Mouse (Mus musculus) naive thymus-derived CD4-positive, alpha-beta T cell, adult 2 months (primary cell): ENCODE data around the gene Znhit6.

Experiments used
- DNase-seq: peaks from one replicate; pipeline ENCODE4 v3.0.0-alpha.2; 2011; ENCODE audit warnings: low read depth

Gene Znhit6

DNA sequence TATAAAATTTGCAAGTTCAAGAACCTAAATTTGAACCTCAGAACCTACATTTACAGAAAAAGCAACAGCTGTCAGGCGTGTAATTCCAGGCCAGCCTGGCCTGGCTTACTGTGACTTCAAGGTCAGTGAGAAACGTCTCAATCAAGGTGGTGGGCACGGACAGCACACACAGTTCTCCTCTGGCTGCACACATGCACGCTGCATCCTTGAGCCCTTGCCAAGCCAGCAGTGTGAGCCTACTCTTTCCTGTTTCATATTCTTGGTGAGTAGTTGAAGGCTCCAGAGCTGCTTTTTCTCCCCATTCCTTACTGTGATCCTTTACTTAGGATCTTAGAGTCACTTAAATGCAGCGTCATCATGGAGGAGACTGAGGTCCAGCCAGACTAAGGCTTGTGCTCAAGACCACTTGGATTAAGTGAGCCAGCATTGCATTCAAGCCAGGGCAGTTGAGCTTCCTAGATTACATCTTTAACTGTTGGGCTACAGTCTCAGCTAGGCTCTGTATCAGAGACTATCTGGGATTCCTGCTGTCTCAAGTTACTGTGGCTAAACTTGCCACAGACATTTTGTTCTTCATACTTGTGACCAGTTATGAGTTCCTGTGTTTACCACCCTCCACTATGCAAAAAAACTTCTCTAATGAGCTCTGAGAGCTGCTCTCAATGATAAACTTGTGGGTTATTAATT, 29.6 kb downstream of the Znhit6 start:
- no peak for DNase-seq

DNA sequence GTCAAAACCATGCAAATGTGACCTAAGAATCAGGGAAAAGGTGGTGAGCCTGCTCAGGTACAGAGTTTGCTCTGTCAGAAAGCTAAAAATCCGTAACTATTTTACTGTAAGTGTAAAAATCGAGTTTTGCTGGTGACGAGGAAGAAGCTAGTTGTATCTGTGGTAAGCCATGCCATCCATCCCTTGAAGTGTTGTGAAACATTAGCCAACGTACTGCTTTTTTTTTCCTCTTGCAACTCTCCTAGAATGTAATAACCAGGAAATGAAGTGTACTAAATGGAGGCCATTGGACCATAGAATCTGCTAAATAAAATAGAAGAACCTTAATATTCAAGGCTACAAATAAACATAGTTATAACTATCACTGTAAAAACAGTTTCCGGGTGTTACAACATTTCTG, 32.3 kb downstream of the Znhit6 start:
- DNase-seq = no peak

DNA sequence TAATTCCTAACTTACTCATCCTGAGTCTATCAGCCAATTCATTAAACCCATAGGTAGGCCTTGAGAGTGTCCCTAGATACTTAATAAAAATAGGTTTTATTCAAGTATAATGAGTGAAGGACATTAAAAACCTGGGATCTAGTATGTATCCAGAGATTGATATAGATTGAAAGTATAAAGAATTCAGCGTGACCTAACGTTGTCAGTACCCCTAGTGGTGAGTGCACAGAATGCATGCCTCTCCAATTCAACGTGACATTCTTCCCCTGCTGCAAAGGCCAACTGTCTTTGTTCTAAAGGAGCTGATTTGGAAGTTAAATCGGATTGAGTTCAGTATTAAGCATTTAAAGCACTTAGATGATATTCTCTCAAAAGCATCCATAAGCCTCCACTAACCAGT, 36.7 kb downstream of the Znhit6 start:
- peak; percentile 41 for DNase-seq

DNA sequence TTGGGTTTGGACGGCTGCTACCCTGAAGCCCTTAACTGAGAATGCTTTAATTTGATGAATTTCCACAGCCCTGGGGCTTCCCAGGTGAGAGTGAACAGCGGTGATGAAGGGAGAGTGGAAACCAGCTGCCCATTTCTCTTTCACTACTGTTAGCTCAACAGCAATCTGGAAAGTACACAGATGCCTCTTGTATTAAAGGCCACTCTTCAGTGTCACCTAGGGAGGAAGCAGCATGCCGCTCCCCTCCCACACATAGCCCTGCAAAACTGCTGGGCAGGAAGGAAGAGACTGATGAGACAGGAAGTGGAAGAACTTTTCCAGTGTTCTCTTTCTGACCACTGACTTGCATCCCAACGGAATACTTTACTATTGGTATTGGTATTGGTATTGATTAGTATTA, 37.2 kb downstream of the Znhit6 start:
- DNase-seq = no peak

DNA sequence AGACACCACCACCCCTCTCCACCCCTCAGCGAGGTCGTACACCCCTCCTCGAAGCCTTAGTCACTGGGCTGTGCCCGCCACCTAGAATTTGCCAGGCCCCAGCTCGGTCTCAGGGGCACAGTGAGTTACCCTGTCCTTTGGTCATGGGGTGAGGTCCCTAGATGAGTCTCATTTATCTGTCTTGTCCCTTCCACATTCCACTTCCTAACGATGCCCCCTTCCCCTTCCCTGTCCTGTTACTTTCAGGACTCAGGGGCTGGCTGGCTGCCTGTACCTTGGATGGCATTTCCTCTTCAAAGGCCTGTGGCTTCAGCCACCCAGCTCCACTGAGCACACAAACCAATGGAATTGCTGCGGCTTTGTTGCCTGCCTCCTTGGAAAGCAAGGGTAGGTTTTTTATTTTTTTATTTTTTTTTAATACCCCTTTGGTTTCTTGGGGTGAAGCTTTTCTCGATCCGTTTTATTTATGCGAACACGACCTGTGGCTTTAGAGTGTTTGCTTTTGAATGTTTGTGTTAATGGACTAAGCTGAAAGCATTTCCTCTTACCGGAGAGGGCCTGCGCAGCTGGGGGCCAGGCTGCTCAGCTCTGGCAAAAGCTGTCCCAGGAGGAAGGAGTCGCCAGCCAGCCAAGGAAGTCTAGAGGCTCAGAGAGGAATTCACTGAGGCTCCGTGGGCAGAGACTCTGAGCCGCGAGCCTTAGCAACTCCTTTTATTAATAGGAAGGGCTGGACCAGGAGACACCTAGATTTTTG, 38.5 kb downstream of the Znhit6 start:
- no peak for DNase-seq

DNA sequence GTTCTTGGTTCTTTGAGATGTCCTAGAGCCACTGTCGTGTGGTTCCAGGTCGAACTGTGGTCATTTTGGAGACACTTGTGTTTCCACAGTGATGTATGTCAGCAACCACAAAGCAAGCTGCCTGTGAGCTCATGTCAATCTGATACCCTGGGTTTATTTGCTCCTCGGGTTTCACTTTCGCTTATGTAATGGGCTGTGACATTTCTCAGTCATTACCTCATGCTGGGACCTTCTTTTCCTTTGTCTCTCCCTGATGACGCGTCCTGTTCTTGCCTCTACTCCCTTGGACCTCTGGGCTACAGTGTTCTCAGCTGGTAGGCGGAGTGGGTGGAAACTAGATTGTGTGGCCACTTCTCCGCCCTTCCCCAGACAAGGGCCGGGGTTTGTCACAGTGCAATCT, 42.3 kb downstream of the Znhit6 start:
- no peak for DNase-seq

DNA sequence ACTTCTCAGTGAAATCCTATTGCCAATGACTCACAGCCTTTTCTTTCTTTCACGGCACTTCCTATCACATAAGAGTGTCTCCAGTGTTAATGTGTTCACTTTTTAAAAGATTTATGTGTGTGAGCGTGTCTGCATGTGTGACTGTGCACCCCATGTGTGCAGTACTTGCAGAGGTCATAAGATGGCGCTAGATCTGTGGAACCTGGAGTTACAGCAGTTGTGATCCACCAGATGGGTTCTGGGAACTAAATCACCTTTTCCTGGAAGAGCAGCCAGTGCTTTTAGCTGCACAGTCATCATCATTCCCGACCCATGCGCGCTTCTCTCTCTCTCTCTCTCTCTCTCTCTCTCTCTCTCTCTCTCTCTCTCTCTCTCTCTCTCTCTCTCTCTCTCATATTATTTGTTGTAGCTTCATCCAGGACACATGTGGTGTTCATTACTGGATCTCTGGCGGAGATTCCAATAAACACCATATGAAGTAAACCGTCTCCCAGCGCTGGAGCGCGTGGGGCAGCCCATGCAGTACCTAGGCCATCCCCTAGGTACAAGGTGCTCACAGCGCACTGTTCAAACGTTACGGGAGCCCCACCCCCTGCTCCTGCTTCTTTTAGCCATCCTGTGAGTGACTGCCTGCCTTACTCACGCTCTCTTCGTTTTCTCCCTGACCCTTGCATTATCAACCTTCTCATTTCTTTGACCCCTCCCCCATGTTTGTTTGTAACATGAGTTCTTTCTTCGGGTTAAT, 43.8 kb downstream of the Znhit6 start:
- no peak for DNase-seq

DNA sequence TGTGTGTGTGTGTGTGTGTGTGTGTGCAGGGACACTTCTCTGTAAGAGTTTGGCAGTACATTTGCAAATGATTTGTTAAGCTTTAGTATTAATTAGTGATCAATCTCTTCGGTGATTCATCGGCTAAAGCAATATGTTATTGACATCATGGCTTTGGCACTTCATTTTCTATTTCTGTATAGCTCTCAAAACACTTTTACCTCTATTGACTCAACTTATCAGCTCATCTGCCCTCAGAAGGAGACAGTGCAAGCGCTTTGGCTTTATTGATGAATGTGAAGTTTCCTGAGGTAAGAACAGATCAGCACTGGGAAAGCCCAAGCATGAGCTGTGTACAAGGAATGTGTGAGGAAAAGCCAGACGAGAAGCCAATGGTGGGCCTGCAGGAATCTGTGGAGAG, 45.2 kb downstream of the Znhit6 start:
- DNase-seq = no peak

DNA sequence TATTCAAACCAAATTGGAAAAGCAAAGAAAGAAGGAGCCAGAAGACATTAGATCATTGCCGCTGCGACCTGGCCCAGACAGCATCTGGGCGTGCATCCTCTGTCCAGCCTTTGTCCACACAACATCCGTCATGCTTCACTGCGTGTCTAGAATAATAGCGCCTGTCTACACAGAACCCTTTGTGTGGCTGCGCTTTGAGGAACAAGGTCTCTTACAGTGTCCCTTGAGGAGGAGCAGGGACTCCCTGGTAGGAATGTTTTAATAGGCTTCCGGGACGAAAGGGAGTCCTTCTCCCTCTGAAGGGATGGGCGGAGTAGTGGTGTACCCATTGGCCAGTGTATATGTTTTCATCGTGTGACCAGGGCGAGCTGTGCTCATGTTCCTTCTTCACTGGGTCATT, 47.0 kb downstream of the Znhit6 start:
- no peak for DNase-seq

DNA sequence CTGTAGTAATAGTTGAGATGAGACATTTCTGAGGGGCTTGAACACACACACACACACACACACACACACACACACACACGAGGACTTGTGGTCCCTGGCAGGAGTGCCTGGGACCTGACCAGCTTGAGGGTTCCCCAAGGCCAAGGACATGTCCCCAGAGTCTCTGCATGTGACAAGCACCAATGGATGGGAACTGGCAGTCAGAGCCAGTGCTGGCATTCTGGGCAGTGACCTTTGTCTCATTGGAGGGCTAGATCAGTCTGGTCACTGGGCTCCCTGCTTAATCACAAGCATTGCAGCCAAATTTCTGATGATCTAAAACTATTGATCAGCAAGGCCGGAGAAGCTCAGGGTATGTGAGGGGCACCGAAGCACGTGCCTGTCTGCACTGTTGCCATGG, 48.8 kb downstream of the Znhit6 start:
- no peak for DNase-seq

DNA sequence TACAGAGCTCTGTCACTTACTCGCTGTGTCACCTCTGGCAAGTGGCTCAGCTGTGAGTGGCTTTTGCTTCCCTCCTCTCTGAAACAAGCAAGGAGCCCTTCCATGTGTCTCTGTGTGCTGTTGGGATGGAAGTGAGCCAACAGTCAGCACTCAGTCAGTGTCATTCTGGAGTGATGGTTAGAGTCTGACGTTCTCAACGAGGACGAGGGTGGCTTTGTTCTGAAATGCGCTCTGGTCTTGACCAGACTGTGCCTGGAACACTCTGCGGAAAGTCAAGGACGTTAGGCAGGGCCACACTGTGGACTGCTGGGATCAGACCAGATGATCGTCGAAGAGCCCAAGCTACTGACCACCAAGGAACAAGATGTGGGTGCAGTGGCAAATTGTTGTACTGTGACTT, 49.5 kb downstream of the Znhit6 start:
- DNase-seq = no peak

DNA sequence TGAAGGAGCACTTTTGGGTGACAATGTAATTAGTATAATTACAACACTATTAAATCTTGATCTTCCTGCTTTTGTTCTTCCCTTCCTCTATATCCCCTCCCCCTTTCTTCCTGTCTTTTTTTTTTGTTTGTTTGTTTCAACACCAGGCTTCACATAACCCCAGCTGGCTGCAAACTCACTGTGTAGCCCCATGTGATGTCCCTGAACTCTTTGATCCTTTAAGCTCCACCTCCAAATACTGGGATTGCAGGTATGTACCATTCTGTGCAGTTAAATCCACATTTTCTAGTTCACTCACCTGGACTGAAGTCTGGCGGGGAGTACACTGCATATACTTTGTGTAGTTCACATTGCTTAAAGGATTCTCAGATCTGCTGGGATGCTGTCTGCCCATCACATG, 50.1 kb downstream of the Znhit6 start:
- DNase-seq = no peak

DNA sequence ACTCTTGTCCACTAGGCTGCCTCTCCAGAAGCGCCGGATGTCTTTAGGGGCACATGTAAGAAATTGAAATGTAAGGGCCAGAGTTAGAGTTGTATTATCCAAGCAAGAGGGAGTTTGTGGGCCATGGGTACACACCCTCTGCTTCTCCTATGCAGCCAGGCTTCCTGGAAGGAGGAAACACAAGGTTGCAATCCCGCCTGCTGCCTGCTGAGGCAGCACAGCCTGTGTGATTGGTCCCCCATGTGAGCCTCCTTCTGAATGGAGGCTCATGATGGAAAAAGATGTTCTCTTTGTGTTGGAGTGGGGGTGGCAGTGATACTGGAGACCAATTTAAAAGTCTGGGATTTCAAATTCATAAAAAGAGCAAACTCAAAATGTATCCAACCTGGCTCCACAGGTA, 51.8 kb downstream of the Znhit6 start:
- DNase-seq = no peak

DNA sequence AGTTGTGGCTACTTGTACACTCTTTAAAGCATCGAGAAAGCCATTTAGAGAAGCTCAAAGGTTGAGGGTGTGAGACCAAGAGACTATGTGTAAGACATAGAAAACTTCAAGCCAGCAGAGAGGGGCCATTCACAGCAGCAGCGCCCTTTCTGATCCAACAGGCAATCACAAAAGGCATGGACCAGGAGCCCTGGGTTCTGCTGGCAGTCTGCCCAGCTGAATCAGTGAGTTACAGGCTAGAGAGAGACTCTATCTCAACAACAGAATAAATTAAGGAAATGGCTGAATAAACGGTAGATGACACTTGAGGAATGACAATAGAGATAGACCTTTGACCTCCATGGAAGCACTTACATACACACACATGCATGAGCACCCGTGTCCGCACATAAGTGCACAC, 52.6 kb downstream of the Znhit6 start:
- no peak for DNase-seq

DNA sequence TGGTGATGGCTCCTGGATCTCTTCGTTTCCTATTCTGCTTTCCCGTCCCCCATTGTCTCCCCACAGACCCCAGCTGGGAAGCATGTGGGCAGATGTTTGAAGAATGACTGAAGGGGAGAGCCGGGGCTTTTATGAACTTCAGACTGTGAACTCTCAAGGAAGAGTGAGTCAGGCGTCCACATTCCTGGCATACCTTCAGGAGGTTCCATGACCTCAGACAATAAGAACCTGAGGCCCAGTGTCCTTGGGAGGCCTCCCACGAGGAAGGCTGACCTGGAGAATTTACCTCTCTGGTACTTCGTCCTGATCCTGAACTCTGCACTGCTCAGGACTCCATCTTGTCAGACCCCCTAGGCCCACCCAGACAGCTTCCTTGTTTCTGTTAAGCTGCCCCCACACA, 56.9 kb downstream of the Znhit6 start:
- no peak for DNase-seq

DNA sequence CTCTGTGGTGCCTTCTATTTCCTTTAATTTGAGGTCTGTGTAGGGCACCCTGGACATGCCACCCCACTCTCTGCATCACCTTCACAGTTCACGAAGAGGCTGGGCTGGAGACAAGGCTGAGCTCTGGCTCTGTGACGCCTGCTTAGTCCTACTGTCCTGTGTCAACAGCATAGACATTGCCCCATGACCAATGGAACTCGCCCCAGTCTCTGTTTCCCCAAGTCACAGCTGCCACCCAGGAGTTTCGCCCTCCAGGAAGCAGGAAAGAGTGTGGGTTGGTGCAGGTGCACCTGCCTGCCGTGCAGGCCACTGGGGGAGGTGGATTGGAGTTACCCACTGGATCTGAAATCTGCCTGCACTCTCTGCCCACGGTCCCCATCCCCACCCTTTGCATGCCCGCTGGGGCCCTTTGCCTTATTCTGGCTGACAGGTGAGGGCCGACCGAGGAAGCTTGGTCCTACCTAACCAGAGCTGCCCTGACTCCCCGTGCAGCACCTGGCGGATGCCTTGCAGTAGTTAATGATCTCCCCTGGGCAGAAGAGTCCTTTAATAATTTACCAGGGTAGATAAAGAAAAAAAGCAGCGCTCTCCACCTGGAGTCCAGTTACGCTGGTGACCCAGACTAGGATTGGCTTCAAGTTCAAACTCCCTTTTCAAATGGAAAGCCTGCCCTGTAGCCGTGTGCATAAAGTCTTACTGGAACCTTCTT, 58.2 kb downstream of the Znhit6 start:
- DNase-seq = no peak

DNA sequence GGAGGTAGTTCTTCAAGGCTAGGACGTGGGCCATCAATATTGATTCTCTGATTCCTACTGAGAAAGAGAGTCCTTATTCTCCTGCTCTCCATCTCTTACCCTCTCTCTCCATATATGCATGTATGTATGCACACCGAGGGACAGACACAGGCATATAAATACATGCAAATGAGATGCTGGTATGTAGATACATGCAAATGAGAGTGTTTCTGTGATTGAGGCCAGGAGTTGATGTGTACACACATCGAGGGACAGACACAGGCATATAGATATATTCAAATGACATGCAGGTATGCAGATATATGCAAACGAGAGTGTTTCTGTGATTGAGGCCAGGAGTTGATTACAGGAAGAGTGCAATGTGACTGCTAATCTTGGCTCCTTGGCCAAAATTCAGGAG, 64.2 kb downstream of the Znhit6 start:
- no peak for DNase-seq

DNA sequence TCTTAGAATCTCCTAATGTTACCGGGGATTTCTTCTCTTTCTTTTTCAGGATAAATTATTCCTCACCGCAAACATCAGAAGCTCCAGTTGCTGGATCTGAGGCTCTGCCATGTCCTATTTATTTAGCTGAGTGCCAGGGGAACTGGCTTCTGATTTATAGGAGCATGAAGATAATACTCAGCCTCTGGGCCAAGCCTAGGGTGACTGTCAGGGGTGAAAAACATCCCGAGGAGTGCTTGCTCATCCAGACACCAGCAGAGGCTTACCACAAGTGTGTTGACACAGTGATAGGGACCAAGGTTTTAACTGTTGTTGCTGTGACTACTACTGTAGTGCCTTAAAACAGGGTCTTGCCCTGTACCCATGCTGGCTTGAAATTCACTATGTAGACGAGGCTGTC, 64.6 kb downstream of the Znhit6 start:
- no peak for DNase-seq

DNA sequence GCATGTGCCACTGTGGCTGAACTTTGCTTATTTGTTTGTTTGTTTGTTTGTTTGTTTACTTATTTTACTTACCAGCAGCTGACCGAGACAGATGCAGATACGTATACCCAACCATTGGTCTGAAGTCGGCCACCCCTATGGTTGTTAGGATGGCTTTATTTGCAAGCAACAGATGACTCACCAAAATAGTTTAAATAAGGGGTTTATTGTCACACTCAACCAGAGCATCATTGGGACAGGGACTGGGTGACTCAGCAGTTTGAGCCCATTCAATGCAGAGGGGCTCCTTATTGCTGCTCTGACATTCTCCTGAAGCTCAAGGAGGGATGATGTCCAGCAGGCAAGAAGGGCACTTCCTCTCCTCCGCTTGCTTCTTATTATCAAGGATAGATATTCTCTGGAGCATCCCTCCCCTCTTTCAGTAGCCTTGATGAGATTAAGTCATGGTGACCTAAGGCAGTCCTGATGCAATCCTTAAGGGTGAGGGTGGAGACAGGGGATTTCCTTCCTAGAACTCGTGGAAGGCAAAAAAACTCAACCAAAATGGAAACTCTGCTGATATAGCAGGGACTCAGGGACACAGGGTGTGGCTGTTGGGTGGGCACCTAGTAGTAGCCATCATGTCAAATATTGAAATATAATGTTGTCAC, 65.2 kb downstream of the Znhit6 start:
- DNase-seq = no peak

DNA sequence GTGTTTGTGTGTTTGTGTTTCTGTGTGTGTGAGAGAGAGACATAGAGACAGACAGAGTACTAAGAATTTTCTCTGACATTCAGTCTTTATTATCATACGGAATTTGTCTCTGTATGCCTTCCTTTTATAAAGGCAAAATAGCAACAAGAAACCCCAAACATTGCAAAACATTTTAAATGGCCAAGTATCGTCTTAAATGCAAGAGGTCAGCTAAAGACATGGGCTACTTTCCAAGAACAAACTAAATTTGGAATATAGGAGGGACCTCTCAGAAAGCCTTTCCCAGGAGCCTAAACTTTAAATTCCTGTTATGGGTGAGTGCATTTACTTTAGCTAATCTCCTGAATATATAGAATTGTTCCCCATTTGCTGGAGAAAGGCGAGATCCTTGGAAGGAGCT, 65.9 kb downstream of the Znhit6 start:
- DNase-seq = no peak

DNA sequence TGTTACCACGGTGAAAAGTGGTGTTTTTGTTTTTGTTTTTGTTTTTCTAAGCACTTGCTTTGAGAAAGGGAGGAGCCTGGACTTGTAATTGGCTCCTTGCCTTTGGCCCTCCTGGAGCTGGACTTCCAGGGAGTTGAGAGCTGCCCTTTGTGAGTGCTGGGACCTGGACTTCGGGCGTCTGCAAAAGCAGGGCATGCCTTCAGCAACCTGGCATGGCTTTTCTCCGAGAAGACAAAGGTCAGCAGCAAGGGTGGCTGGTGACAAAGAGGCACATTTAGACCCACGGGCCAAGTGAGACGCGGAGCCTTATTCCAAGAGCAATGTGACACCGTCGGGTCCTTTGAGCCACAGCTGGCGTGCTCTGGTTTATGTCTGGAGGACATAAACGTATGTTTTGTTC, 66.9 kb downstream of the Znhit6 start:
- DNase-seq = no peak

DNA sequence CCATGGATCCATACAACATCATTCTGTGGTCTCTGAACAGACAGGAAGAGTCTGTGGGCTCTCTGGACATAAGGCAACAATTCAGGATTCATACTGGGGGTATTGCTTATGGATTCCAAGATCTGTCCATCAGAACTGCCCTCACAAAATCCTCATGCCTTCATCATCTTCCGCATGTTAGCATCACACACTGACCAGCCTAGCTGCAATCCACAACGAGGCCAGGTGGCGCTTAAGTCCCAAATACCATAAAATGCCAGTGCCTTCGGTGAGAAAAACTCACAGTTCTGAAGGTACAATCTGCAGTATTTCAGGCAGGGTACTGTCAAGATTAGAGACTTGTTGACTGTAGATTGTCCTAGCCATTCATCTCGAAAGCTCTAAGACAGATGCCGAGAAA, 69.5 kb downstream of the Znhit6 start:
- DNase-seq = no peak
